Mouse (Mus musculus) lung, embryonic 16.5 days (tissue): ENCODE measurements at regions not wholly inside any gene's neighbourhood (a gene's known extent, or its start where the extent isn't known, plus 50 kb on each side); places are given as distances from the start of the nearest gene placed in this dataset.

Source experiments
- ATAC-seq: fragments of 200-750 bp; cut with Nextera tagmentation; 2 replicates; pipeline ENCODE4 v1.8.0; 2017; ENCODE audit warnings: low read depth, mild to moderate bottlenecking, moderate library complexity
- H3K27ac ChIP-seq: fragments of 300-500 bp; sonication (generic); 2 replicates; pipeline ENCODE4 v1.5.1; 2014; ENCODE audit warnings: mild to moderate bottlenecking, control low read depth, low read length
- H3K27me3 ChIP-seq: fragments of 300-500 bp; sonication (generic); 2 replicates; pipeline ENCODE4 v1.6.1; 2014; ENCODE audit warnings: low read depth, low read length, mixed read lengths; ENCODE audit not compliant: control insufficient read depth, insufficient read depth
- H3K36me3 ChIP-seq: fragments of 300-500 bp; sonication (generic); 2 replicates; pipeline ENCODE4 v1.6.1; 2014; ENCODE audit warnings: low read length; ENCODE audit not compliant: control insufficient read depth, insufficient read depth
- H3K4me1 ChIP-seq: fragments of 300-500 bp; sonication (generic); replicated peaks from 2 replicates; pipeline ENCODE4 v1.6.1; 2014; ENCODE audit warnings: low read length, mixed read lengths; ENCODE audit not compliant: control insufficient read depth, insufficient read depth
- H3K4me2 ChIP-seq: fragments of 300-500 bp; sonication (generic); 2 replicates; pipeline ENCODE4 v1.6.1; 2014; ENCODE audit warnings: low read depth, low read length, control low read depth
- H3K4me3 ChIP-seq: fragments of 300-500 bp; sonication (generic); 2 replicates; pipeline ENCODE4 v1.5.1; 2014; ENCODE audit warnings: mild to moderate bottlenecking, low read length, control low read depth
- H3K9ac ChIP-seq: fragments of 300-500 bp; sonication (generic); 2 replicates; pipeline ENCODE4 v1.6.1; 2014; ENCODE audit warnings: low read length, control low read depth
- H3K9me3 ChIP-seq: fragments of 300-500 bp; sonication (generic); 2 replicates; pipeline ENCODE4 v1.6.1; 2016; ENCODE audit warnings: low read length; ENCODE audit not compliant: control insufficient read depth
- WGBS: fragments of 180-500 bp; shearing (Covaris S2); extraction: QIAGEN DNeasy Blood & Tissue Kit; methylation state at CpG from one replicate; pipeline ENCODE4 v1.1.7; 2014; 5-methylcytosine and 5-hydroxymethylcytosine counted together

GRCm38 (mm10) chr14:28626951-28627350 lies 122.4 kb downstream of the Wnt5a start:
- Histone ChIP-seq H3K27me3 (no peaks in the 10 kb centered on the region), H3K27ac (no peak overlapping the region), H3K36me3 (no peaks in the 10 kb centered on the region), H3K4me1 (no peaks in the 10 kb centered on the region; the same call in 1 of the 2 replicates), H3K9ac (no peak overlapping the region), H3K4me2 (no peak overlapping the region), H3K4me3 (no peak overlapping the region), H3K9me3 (no peaks in the 10 kb centered on the region)
- no peak for ATAC-seq
- 96% methylated on average over 3 of the region's 3 CpGs for WGBS

DNA sequence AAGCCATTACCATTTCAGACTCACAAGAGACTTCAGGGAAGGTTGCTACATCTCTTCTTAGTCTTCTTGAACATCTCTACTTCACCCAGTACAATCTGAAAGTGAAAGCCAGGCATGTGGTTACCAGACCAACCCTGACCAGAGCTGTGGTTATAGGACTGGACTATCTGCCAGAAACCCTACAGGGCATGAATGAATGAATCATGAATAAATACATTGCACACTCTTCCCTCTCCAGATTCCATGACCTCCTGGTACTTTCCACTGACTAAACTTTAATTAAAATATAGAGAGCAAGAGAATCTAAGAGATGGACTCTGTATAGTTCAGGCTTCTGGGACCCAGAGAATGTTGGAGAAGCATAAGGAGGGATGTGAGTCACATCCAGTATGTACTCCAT lies 130.6 kb downstream of the Wnt5a start:
- Histone ChIP-seq H3K36me3 (no peaks in the 10 kb centered on the region), H3K4me3 (no peak overlapping the region), H3K27ac (no peak overlapping the region), H3K9ac (no peak overlapping the region), H3K9me3 (no peaks in the 10 kb centered on the region), H3K4me2 (no peak overlapping the region), H3K27me3 (no peaks in the 10 kb centered on the region; the same call in 1 of the 2 replicates), H3K4me1 (no peaks in the 10 kb centered on the region)
- ATAC-seq, result no peak

DNA sequence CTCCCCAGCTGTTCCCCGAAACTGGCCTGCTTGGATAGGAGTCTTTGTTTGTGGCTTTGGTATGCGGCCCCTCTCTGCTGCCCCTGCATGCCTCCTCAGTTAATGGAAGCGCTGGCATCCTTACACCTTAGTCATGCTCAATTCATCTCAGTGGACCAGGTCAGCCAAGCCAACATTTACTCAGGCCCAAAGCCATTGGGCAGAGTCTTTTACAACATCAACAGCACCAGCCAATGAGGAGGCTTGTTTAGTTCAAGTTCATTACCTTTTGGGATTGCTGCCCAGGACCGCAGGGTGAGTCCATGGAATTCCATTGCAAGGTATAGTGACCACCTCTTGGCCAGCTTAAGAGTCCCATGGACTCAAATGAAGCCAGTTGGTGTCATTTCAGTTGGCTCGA lies 134.5 kb downstream of the Wnt5a start:
- WGBS, result 74% methylated on average over 5 of the region's 5 CpGs
- no peak overlapping the region for H3K27ac ChIP-seq
- H3K4me2 ChIP-seq, result no peak overlapping the region
- ATAC-seq, result no peak
- H3K4me1 ChIP-seq, result no peaks in the 10 kb centered on the region
- H3K9ac ChIP-seq, result no peak overlapping the region
- no peaks in the 10 kb centered on the region for H3K36me3 ChIP-seq
- H3K4me3 ChIP-seq, result no peak overlapping the region
- no peaks in the 10 kb centered on the region; the same call in 1 of the 2 replicates for H3K27me3 ChIP-seq
- H3K9me3 ChIP-seq, result no peaks in the 10 kb centered on the region

- ATAC-seq, result no peak
- no peaks in the 10 kb centered on the region for H3K27me3 ChIP-seq
- no peak overlapping the region for H3K4me3 ChIP-seq
- H3K36me3 ChIP-seq, result no peaks in the 10 kb centered on the region
- no peak overlapping the region for H3K27ac ChIP-seq
- WGBS, result 71% methylated on average over 2 of the region's 2 CpGs
- no peaks in the 10 kb centered on the region for H3K9me3 ChIP-seq
- no peaks in the 10 kb centered on the region for H3K4me1 ChIP-seq
- H3K9ac ChIP-seq, result no peak overlapping the region
- no peak overlapping the region for H3K4me2 ChIP-seq
Observed at GRCm38 (mm10) chr14:28645807-28646206, 141.3 kb downstream of the Wnt5a start.

GRCm38 (mm10) chr14:28649411-28649810 lies 144.9 kb downstream of the Wnt5a start:
- Histone ChIP-seq H3K27ac (no peak overlapping the region), H3K4me2 (no peak overlapping the region), H3K27me3 (no peaks in the 10 kb centered on the region), H3K9me3 (no peaks in the 10 kb centered on the region), H3K36me3 (no peaks in the 10 kb centered on the region), H3K9ac (no peak overlapping the region), H3K4me1 (no peaks in the 10 kb centered on the region), H3K4me3 (no peak overlapping the region)
- no peak for ATAC-seq

GRCm38 (mm10) chr14:28653059-28653930 lies 148.7 kb downstream of the Wnt5a start:
- no peaks in the 10 kb centered on the region for H3K27me3 ChIP-seq

DNA sequence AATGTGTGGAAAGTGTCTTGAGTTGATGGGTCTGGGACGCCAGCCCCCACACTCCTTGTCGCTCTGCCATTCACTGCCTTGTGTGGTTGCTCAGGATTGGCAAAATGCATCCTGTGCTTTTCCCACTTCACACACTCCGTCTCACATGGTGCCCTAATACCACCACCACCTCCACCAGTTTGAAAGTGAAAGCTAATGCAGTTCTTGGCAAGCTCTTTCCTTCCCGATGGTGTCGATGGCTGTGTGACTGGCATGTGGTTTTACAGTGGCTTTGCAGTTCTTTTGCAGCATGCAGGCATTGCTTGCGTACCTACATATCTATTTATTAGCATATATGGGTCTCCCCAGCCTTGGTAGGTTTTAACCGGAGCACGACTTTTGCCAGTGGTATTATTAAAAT lies 152.7 kb downstream of the Wnt5a start:
- Histone ChIP-seq H3K4me1 (no peaks in the 10 kb centered on the region), H3K4me3 (no peak overlapping the region), H3K27ac (no peak overlapping the region), H3K27me3 (no peaks in the 10 kb centered on the region), H3K9ac (no peak overlapping the region), H3K9me3 (no peaks in the 10 kb centered on the region), H3K4me2 (no peak overlapping the region), H3K36me3 (no peaks in the 10 kb centered on the region)
- no peak for ATAC-seq
- WGBS, result 87% methylated on average over 8 of the region's 8 CpGs

More at GRCm38 (mm10) chr14:28653059-28653930, 148.7 kb downstream of the Wnt5a start:
- Histone ChIP-seq H3K4me1 (no peaks in the 10 kb centered on the region), H3K9ac (no peak overlapping the region), H3K27ac (no peak overlapping the region), H3K36me3 (no peaks in the 10 kb centered on the region), H3K4me2 (no peak overlapping the region), H3K4me3 (no peak overlapping the region), H3K9me3 (no peaks in the 10 kb centered on the region)
- ATAC-seq, result no peak
- 70% methylated on average over 10 of the region's 10 CpGs for WGBS

DNA sequence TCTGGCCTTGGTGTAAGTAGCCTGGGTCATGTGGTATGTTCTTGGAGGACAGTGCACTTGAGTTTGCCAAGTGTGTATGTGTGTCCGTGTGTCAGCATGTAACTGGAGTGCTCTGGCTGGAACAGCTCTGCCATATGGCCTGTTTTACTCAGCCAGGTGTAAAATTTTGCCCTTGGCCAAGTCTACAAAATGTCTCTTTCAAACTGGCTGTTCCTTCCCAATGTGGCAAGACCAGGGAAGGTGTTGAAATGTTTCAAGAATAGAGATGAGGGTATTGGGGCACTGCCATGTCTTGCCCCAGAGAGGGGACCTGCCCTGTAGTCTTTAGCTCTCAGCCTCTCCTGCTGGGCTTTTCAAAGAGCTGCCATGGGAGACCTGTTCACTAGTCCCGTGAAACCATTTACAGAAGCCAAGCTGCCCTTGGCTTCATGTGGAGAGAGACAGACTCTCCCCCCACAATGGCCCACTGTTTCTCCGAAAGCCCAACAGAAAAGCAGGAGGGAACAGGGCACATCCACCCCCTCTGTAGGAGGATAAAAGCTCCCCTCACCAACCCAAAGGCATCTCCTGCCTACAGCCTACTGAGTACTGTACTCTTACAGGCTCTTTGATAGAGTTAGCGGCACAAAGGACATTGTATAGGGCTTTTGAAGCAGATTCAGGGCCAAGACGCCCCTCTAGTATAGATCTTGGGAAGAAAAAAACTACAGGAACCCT lies 156.5 kb downstream of the Wnt5a start:
- H3K9me3 ChIP-seq, result no peaks in the 10 kb centered on the region
- no peaks in the 10 kb centered on the region for H3K27me3 ChIP-seq
- H3K36me3 ChIP-seq, result no peaks in the 10 kb centered on the region
- WGBS, result 74% methylated on average over 5 of the region's 5 CpGs
- H3K4me1 ChIP-seq, result no peaks in the 10 kb centered on the region
- no peak overlapping the region for H3K4me3 ChIP-seq
- H3K9ac ChIP-seq, result no peak overlapping the region
- H3K27ac ChIP-seq, result no peak overlapping the region
- no peak overlapping the region for H3K4me2 ChIP-seq
- ATAC-seq, result no peak

DNA sequence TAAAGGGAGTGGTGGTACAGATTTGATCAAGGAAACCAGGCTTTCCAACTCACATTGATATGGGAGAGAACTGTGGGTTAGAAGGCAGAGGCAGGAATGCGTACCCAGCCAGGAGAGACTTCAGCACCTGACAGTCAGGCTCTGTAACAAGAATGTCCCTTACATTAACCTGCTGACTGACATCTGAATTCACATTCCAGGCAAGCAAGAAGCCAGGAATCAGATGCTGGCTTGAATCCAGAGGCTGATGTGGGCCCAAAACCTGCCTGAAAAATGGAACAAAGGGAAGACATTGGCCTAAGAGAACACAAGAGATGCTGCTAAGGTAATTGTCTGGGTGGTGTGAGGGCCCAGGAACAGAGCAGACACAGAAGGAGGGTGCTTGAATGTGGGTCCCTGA lies 158.8 kb downstream of the Wnt5a start:
- no peak for ATAC-seq
- H3K9me3 ChIP-seq, result no peaks in the 10 kb centered on the region
- H3K36me3 ChIP-seq, result no peaks in the 10 kb centered on the region
- no peaks in the 10 kb centered on the region for H3K4me1 ChIP-seq
- H3K4me2 ChIP-seq, result no peak overlapping the region
- 90% methylated on average over 1 of the region's 1 CpGs for WGBS
- H3K27me3 ChIP-seq, result no peaks in the 10 kb centered on the region
- H3K27ac ChIP-seq, result no peak overlapping the region
- no peak overlapping the region for H3K4me3 ChIP-seq
- no peak overlapping the region for H3K9ac ChIP-seq
